Mouse (Mus musculus): Measurements from ENCODE around the gene Ilvbl. TPM values are rescaled to one million over a fixed set of nuclear protein-coding genes. Genes with fewer than 3 reads are reported as not detected.

Ilvbl gene
- polyA plus RNA-seq, 1 experiment from 2014 or later: 57.4 TPM

GRCm38 (mm10) chr10:78585606-78586005 is 11.5 kb downstream of the Ilvbl start:
- H3K4me3 ChIP-seq (replicated peaks; ENCODE audit: low read depth, low read length): no peak overlapping the region
- no peaks in the 10 kb centered on the region for H3K9me3 ChIP-seq (replicated peaks; ENCODE audit: low read length)
- peaks cover 57% of the 10 kb centered on the region for H3K36me3 ChIP-seq (ENCODE audit: insufficient read depth, low read length)
- H3K4me1 ChIP-seq (replicated peaks; ENCODE audit: insufficient read depth, low read length): 0 out of 2 replicates have a peak, but pooled peaks cover 3% of the 10 kb centered on the region
- no peaks in the 10 kb centered on the region for H3K27me3 ChIP-seq (ENCODE audit: insufficient read depth, low read length)
- H3K27ac ChIP-seq: no peak overlapping the region
- no peak overlapping the region for H3K9ac ChIP-seq (ENCODE audit: low read depth, low read length)
- no peak for TF ChIP-seq CTCF (IDR thresholded peaks at IDR 0.05; ENCODE audit: low read depth)
- 89% methylated on average over 22 of the region's 22 CpGs for WGBS
- no peak overlapping the region for H3K4me2 ChIP-seq (ENCODE audit: low read length)
- DNase-seq (ENCODE audit: low spot score) (no peak), ATAC-seq (replicated peaks; ENCODE audit: low FRiP score, low read depth) (no peak)

DNA sequence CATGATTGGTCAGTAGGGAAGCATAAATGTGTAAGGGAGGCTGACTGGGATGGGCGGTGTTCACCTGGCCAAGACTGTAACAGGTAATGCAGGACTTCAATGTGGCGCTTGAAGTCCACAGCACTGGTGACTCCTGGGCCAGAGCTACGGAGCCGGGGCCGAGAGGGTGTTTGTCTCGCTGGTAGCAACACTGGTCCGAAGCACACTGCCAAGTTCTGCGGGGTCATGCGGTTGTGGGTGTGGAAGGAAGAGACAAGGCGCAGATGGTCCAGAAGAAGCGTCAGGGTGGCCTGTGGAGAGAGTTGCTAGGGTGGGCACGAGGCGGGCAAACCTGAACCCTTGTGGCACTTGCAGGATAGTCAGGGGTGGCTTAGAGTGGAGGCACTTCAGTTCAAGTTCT is 11.9 kb downstream of the Ilvbl start:
- Histone ChIP-seq H3K27me3 (ENCODE audit: insufficient read depth, low read length) (no peaks in the 10 kb centered on the region), H3K27ac (no peak overlapping the region), H3K4me3 (replicated peaks; ENCODE audit: low read depth, low read length) (no peak overlapping the region), H3K4me1 (replicated peaks; ENCODE audit: insufficient read depth, low read length) (0 out of 2 replicates have a peak, but pooled peaks cover 3% of the 10 kb centered on the region), H3K9ac (ENCODE audit: low read depth, low read length) (no peak overlapping the region), H3K4me2 (ENCODE audit: low read length) (no peak overlapping the region), H3K36me3 (ENCODE audit: insufficient read depth, low read length) (peaks cover 53% of the 10 kb centered on the region), H3K9me3 (replicated peaks; ENCODE audit: low read length) (no peaks in the 10 kb centered on the region)
- no peak for DNase-seq (ENCODE audit: low spot score)
- WGBS: 97% methylated on average over 13 of the region's 13 CpGs
- ATAC-seq (replicated peaks; ENCODE audit: low FRiP score, low read depth): no peak
- no peak for TF ChIP-seq CTCF (IDR thresholded peaks at IDR 0.05; ENCODE audit: low read depth)

GRCm38 (mm10) chr10:78589291-78589690 is 15.1 kb downstream of the Ilvbl start:
- Histone ChIP-seq H3K9me3 (replicated peaks; ENCODE audit: low read length) (no peaks in the 10 kb centered on the region), H3K27ac (no peak overlapping the region), H3K4me2 (ENCODE audit: low read length) (no peak overlapping the region), H3K27me3 (ENCODE audit: insufficient read depth, low read length) (no peaks in the 10 kb centered on the region), H3K4me3 (replicated peaks; ENCODE audit: low read depth, low read length) (no peak overlapping the region), H3K36me3 (ENCODE audit: insufficient read depth, low read length) (peaks cover 37% of the 10 kb centered on the region), H3K4me1 (replicated peaks; ENCODE audit: insufficient read depth, low read length) (0 out of 2 replicates have a peak, but pooled peaks cover 3% of the 10 kb centered on the region), H3K9ac (ENCODE audit: low read depth, low read length) (no peak overlapping the region)
- 98% methylated on average over 18 of the region's 18 CpGs for WGBS
- no peak for TF ChIP-seq CTCF (IDR thresholded peaks at IDR 0.05; ENCODE audit: low read depth)
- no peak for DNase-seq (ENCODE audit: low spot score)
- no peak for ATAC-seq (replicated peaks; ENCODE audit: low FRiP score, low read depth)

DNA sequence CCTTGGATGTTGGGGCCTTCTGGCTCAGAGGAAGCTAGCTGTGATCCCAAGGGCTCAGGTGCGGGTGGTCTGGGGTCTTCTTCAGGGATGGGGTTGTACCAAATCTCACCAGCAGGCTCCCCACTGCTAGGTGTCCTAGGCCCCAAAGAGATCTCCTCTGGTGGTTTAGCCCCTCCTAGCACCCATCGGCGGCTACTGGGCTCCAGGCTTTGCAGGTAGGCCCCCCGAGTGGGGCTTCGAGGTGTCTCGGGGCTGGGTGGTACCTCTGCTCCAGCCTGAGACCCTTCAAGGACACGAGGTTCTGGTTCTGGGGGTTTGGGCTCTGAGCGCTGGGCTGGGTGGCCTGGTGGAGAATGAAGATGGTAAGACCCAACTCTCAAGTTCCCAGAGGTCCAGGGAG is 15.8 kb downstream of the Ilvbl start:
- no peak for DNase-seq (ENCODE audit: low spot score)
- ATAC-seq (replicated peaks; ENCODE audit: low FRiP score, low read depth): no peak
- Histone ChIP-seq H3K9me3 (replicated peaks; ENCODE audit: low read length) (no peaks in the 10 kb centered on the region), H3K27me3 (ENCODE audit: insufficient read depth, low read length) (no peaks in the 10 kb centered on the region), H3K4me3 (replicated peaks; ENCODE audit: low read depth, low read length) (no peak overlapping the region), H3K27ac (peak overlapping the region; percentile 81; the same call in 1 of the 2 replicates), H3K9ac (ENCODE audit: low read depth, low read length) (peak overlapping the region; percentile 15; the same call in 1 of the 2 replicates), H3K4me2 (ENCODE audit: low read length) (peak overlapping the region; percentile 91; the same call in 1 of the 2 replicates), H3K4me1 (replicated peaks; ENCODE audit: insufficient read depth, low read length) (0 out of 2 replicates have a peak, but pooled peaks cover 3% of the 10 kb centered on the region), H3K36me3 (ENCODE audit: insufficient read depth, low read length) (peaks cover 31% of the 10 kb centered on the region)
- no peak for TF ChIP-seq CTCF (IDR thresholded peaks at IDR 0.05; ENCODE audit: low read depth)
- 90% methylated on average over 8 of the region's 8 CpGs for WGBS

DNA sequence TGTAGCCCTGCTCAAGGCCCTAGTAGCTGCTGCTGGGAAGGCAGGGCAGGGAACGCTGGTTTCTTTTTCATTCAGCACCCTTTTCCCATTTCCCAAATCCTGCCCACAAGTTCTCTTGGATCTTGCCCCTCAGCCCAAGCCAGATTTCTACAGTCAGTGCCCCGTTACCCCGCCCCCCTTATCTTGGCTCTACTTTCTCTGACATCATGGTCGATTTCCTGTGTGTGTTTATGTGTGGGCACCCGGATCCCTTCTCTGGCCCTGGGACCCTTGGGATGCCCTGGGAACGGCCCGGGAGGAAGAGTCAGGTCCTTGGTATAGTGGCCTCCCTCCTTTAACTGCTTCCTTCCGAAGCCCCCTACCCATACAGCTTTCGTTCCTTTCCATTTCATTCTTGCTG is 16.6 kb downstream of the Ilvbl start:
- Histone ChIP-seq H3K9ac (ENCODE audit: low read depth, low read length) (peak overlapping the region; percentile 87), H3K9me3 (replicated peaks; ENCODE audit: low read length) (no peaks in the 10 kb centered on the region), H3K27me3 (ENCODE audit: insufficient read depth, low read length) (no peaks in the 10 kb centered on the region), H3K27ac (peak overlapping the region; percentile 81), H3K4me3 (replicated peaks; ENCODE audit: low read depth, low read length) (peak overlapping the region; percentile 85), H3K4me1 (replicated peaks; ENCODE audit: insufficient read depth, low read length) (0 out of 2 replicates have a peak, but pooled peaks cover 3% of the 10 kb centered on the region), H3K4me2 (ENCODE audit: low read length) (peak overlapping the region; percentile 91), H3K36me3 (ENCODE audit: insufficient read depth, low read length) (peaks cover 23% of the 10 kb centered on the region)
- DNase-seq (ENCODE audit: low spot score) (peak; percentile 29), ATAC-seq (replicated peaks; ENCODE audit: low FRiP score, low read depth) (0 out of 2 replicates have a peak, but pooled peaks have one; percentile 12)
- TF ChIP-seq CTCF (IDR thresholded peaks at IDR 0.05; ENCODE audit: low read depth): no peak
- 21% methylated on average over 9 of the region's 9 CpGs for WGBS

DNA sequence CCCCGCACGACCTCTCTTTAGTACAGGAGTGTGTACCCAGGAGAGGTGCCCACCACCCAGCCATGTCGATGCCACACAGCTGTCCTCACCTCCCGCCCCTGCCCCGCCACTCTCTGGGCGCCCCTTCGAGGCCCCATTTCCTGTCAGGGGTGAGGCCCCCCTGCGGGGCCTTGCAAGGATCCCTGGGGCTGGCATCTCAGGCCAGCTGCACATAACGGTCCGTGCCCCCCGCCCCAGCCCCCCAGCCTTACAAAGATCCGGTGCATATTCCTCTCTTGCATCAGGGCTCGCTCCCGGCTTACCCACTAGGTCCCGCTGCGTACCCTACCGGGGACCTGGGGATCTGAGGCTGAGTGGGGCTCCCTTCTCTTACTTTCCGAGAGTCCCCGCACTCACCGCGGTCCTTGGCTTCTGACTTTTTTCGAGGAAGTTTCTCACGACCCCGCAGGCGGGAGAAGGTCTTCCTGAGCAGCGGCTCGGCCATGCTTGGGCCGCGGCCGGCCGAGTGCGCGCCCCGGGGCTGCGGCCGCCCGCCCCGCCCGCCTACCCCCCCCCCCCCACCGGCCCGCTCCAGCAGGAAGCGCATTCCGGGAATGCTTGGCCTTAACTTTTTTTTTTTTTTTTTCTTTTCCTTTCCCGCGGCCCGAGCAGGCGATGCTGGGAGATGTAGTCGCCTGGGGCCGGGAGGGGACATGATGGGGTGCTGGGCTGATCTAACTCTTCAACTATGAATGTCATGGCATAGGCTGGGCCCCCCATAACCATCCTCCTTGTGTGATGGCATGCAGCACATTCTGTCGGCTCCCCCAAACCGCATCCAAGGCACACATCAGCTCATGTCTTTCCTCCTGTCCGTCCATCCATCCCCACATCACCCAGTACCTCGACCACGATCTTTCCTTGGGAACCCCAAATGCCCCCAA is 17.5 kb downstream of the Ilvbl start, which contains the start of gene Syde1:
TSS of gene Syde1 (minus strand) at position 559 of the 923 bp plus-strand sequence.
- Histone ChIP-seq H3K27me3 (ENCODE audit: insufficient read depth, low read length) (no peaks in the 10 kb centered on the region), H3K9me3 (replicated peaks; ENCODE audit: low read length) (no peaks in the 10 kb centered on the region), H3K27ac (peak within 1 kb of the TSS; percentile 81), H3K9ac (ENCODE audit: low read depth, low read length) (peak within 1 kb of the TSS; percentile 87), H3K4me3 (replicated peaks; ENCODE audit: low read depth, low read length) (peak within 1 kb of the TSS; percentile 85), H3K36me3 (ENCODE audit: insufficient read depth, low read length) (peaks cover 14% of the 10 kb centered on the region; the same call in 1 of the 2 replicates), H3K4me1 (replicated peaks; ENCODE audit: insufficient read depth, low read length) (0 out of 2 replicates have a peak, but pooled peaks cover 3% of the 10 kb centered on the region), H3K4me2 (ENCODE audit: low read length) (peak within 1 kb of the TSS; percentile 91)
- no peak for TF ChIP-seq CTCF (IDR thresholded peaks at IDR 0.05; ENCODE audit: low read depth)
- ATAC-seq (replicated peaks; ENCODE audit: low FRiP score, low read depth) (peak; percentile 71), DNase-seq (ENCODE audit: low spot score) (peak; percentile 82)
- 4% methylated on average over 36 of the region's 54 CpGs for WGBS
